Mouse (Mus musculus) erythroblast, embryonic 14.5 days (primary cell): ENCODE data around the gene Khdrbs2.

Experiments used
- GATA1 ChIP-seq: IDR thresholded peaks from 2 replicates; pipeline ENCODE4 v1.6.1; 2012; ENCODE audit warnings: low read length, inconsistent platforms, mixed read lengths
- TAL1 ChIP-seq: IDR thresholded peaks from 3 replicates; pipeline ENCODE4 v1.6.1; 2012; ENCODE audit warnings: low read length, inconsistent platforms, mixed read lengths

- TF ChIP-seq TAL1: no peak
- no peak for TF ChIP-seq GATA1
Measured at GRCm38 (mm10) chr1:32309637-32310036, 137.1 kb downstream of the Khdrbs2 start.
